Mouse (Mus musculus) embryonic facial prominence, embryonic 15.5 days (tissue): ENCODE measurements around the gene Zfx. TPM values are rescaled to one million over a fixed set of nuclear protein-coding genes. Genes with fewer than 3 reads are reported as not detected.

Source experiments
- ATAC-seq: fragments of 200-750 bp; cut with Nextera tagmentation; 2 replicates; pipeline ENCODE4 v1.8.0; 2017; ENCODE audit warnings: low read depth, moderate TSS enrichment; ENCODE audit not compliant: insufficient number of reproducible peaks, low FRiP score, low TSS enrichment
- H3K27ac ChIP-seq: fragments of 300-500 bp; sonication (generic); replicated peaks from 2 replicates; pipeline ENCODE4 v1.5.1; 2015; ENCODE audit warnings: mild to moderate bottlenecking, inconsistent platforms
- H3K27me3 ChIP-seq: fragments of 300-500 bp; sonication (generic); 2 replicates; pipeline ENCODE4 v1.6.1; 2015; ENCODE audit warnings: inconsistent platforms
- H3K36me3 ChIP-seq: fragments of 300-500 bp; sonication (generic); 2 replicates; pipeline ENCODE4 v1.6.1; 2015; ENCODE audit warnings: mild to moderate bottlenecking, inconsistent platforms
- H3K4me1 ChIP-seq: fragments of 300-500 bp; sonication (generic); 2 replicates; pipeline ENCODE4 v1.6.1; 2015; ENCODE audit warnings: inconsistent platforms
- H3K4me2 ChIP-seq: fragments of 300-500 bp; sonication (generic); replicated peaks from 2 replicates; pipeline ENCODE4 v1.6.1; 2015; ENCODE audit warnings: mild to moderate bottlenecking, inconsistent platforms
- H3K4me3 ChIP-seq: fragments of 300-500 bp; sonication (generic); replicated peaks from 2 replicates; pipeline ENCODE4 v1.5.1; 2015; ENCODE audit warnings: mild to moderate bottlenecking, inconsistent platforms
- H3K9ac ChIP-seq: fragments of 300-500 bp; sonication (generic); 2 replicates; pipeline ENCODE4 v1.6.1; 2015; ENCODE audit warnings: inconsistent platforms
- H3K9me3 ChIP-seq: fragments of 300-500 bp; sonication (generic); replicated peaks from 2 replicates; pipeline ENCODE4 v1.6.1; 2016; ENCODE audit warnings: inconsistent platforms
- WGBS: fragments of 180-500 bp; shearing (Covaris S2); methylation state at CpG from one replicate; pipeline ENCODE4 v1.1.7; 2015; 5-methylcytosine and 5-hydroxymethylcytosine counted together
- polyA plus RNA-seq: library from polyadenylated mRNA; unstranded; fragments of >200 nt; fragmentation: Nextera tagmentation; extraction: Ambion mirVana; gene quantifications from 2 replicates; pipeline ENCODE4 v1.2.1, GENCODE M21; 2015

Gene Zfx
- polyA plus RNA-seq = 28.0 and 33.7 TPM in 2 replicates

DNA sequence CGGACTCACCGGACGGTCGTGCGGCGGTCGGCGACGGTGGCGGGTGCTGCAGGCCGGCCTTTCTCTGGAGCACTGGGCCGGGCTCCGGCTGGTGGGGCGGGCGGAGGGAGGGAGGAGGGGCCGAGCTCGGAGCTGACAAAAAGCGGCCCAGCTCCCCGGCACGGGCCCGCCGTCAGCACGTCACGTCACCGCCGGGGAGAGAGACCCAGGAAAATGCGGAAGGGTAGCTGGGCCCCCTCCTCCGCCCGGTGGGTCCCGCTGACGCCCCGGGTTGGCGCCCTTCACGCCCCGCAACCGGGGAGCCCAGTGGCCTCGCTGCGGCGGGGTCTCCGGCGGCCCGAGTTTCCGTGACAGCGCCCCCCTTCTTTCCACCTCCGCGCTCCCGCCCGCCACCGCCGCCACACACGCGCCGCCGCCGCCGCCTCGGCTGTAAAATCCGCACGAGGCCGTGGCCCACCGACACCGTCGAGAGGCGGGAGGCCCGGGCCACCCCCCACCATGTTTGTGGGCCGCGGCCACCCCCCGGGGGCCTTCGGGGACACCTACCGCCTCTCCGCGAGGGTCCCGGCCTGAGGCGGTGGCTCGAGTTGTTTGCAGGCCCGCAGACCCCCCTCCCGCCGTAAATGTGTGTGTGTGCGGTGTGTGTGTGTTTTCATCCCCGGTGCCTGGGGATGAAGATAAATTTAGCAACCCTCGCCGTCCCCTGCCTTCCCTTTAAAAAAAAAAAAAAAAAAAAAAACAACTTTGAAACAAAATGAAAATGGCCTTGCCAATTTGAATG is at the start of gene Zfx:
TSS of gene Zfx (minus strand) at position 644 of the 781 bp plus-strand sequence.
- Histone ChIP-seq H3K4me3 (peak within 1 kb of the TSS; percentile 56), H3K27me3 (0 out of 2 replicates have a peak, but pooled peaks cover 5% of the 10 kb centered on the region), H3K4me2 (peak within 1 kb of the TSS; percentile 41), H3K36me3 (no peaks in the 10 kb centered on the region), H3K27ac (peak within 1 kb of the TSS; percentile 98), H3K4me1 (no peaks in the 10 kb centered on the region), H3K9ac (peak within 1 kb of the TSS; percentile 71), H3K9me3 (no peaks in the 10 kb centered on the region)
- peak; percentile 85 for ATAC-seq
- 24% methylated on average over 26 of the region's 82 CpGs for WGBS

DNA sequence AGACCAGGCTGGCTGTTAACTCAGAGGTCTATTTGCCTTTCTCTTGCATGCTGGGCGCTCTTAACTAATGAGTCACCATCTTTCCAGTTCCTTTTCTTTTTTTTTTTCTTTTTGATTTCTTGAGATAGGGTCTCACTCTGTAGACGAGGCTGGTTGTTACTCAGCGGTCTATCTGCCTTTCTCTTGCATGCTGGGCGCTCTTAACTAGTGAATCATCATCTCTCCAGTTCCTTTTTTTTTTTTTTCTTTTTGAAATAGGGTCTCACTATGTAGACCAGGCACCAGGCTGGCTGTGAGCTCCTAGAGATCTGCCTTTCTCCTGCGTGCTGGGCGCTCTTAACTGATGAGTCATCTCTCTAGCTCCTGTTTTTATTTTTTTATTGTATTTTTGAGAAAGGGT is 45.8 kb upstream of the Zfx start:
- 79% methylated on average over 6 of the region's 6 CpGs for WGBS
- no peak overlapping the region for H3K9ac ChIP-seq
- H3K4me1 ChIP-seq = no peaks in the 10 kb centered on the region
- H3K36me3 ChIP-seq = no peaks in the 10 kb centered on the region
- H3K27ac ChIP-seq = no peak overlapping the region
- H3K4me2 ChIP-seq = no peak overlapping the region
- peaks cover 16% of the 10 kb centered on the region for H3K27me3 ChIP-seq
- no peak overlapping the region for H3K4me3 ChIP-seq
- no peaks in the 10 kb centered on the region for H3K9me3 ChIP-seq
- no peak for ATAC-seq

DNA sequence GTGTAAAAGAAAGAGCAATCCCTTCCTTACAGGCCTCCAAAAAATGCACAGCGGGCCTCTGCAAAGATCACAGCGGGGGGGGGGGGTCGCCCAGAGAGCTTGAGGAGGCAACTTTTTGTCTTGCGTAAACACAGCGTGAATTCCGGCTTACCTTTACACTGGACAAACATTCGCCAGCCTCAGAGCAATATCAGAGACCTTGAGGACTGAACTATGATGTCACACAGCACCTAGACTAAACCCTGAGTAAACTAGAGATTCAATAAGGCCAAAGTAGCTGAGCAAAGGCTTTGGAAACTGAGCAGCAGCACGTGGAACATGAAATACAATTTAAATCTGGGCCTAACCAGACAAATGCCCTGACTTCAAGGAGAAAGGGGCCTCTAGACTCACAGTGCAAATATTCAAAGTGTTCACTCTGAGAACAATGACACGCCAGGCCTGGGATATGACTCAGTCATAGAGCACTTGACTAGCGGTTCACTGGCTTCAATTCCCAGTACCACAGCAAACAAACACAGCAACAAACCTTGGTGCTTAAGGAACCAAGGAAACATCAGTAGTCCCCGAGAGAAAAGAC is 28.8 kb upstream of the Zfx start:
- no peaks in the 10 kb centered on the region for H3K4me1 ChIP-seq
- no peak overlapping the region for H3K4me3 ChIP-seq
- peaks cover 46% of the 10 kb centered on the region for H3K27me3 ChIP-seq
- no peak for ATAC-seq
- no peak overlapping the region for H3K9ac ChIP-seq
- no peak overlapping the region for H3K4me2 ChIP-seq
- H3K27ac ChIP-seq = no peak overlapping the region
- H3K9me3 ChIP-seq = no peaks in the 10 kb centered on the region
- H3K36me3 ChIP-seq = no peaks in the 10 kb centered on the region
- 40% methylated on average over 11 of the region's 11 CpGs for WGBS

DNA sequence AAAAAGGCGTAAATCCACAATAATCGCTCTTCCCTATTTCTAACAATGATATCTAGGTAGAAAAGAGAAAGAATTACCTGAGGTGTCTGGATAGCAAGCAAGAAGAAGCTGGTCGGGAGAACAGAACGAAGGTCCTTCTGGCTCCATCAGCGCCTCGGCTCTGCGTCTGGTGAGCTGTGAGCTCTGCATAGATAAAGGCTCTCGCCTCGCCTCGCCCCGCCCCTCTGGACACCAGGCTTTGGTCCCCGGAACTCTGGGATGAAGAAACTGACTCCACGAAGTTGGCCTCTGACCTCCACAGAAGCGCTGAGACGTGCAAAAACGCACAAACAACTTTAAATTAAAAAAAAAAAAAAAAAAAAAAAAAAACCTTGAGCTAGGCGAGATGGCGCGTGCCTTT is 27.0 kb upstream of the Zfx start:
- H3K27ac ChIP-seq = no peak overlapping the region
- H3K9ac ChIP-seq = no peak overlapping the region
- H3K4me1 ChIP-seq = no peaks in the 10 kb centered on the region
- no peak for ATAC-seq
- H3K36me3 ChIP-seq = no peaks in the 10 kb centered on the region
- H3K4me2 ChIP-seq = no peak overlapping the region
- H3K9me3 ChIP-seq = no peaks in the 10 kb centered on the region
- no peak overlapping the region for H3K4me3 ChIP-seq
- WGBS = 78% methylated on average over 19 of the region's 19 CpGs
- H3K27me3 ChIP-seq = peaks cover 48% of the 10 kb centered on the region

DNA sequence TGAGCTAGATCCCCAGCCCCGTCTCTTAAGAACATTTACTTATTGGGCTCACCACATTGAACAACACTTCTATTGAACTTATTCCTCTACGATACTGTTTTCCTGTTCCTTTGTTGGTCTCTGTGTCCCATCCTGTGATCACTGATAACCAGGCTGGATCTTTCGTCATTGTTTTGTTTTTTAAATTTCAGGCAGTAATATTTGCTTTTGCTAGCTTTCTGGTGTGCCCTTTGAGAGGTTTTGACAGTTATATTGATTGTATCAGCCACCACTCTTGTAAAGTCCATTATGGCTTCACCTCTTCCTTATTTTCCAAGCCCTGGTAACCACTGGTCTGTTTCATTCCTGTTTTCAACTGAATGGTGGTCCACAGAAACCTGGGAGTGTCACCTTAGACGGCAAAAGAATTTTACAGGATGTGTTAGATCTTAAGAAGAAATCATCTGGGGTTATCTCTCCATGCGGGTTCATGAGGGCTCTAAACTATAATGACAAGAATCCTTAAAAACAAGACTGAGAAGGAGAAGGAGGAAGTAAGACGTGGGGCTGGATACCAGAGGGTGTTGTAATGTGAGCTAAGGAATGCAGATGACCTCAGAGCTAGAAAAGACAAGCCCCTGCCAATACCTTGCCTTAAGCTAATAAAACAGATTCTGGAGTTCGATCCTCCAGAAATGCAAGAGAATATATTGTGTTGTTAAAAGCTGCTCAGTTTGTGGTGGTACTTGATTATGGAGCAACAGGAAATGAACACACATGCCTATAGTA is 18.7 kb upstream of the Zfx start:
- 64% methylated on average over 7 of the region's 7 CpGs for WGBS
- Histone ChIP-seq H3K4me1 (no peaks in the 10 kb centered on the region), H3K4me2 (no peak overlapping the region), H3K27me3 (peaks cover 28% of the 10 kb centered on the region), H3K4me3 (no peak overlapping the region), H3K9ac (no peak overlapping the region), H3K36me3 (no peaks in the 10 kb centered on the region), H3K9me3 (no peaks in the 10 kb centered on the region), H3K27ac (no peak overlapping the region)
- no peak for ATAC-seq

DNA sequence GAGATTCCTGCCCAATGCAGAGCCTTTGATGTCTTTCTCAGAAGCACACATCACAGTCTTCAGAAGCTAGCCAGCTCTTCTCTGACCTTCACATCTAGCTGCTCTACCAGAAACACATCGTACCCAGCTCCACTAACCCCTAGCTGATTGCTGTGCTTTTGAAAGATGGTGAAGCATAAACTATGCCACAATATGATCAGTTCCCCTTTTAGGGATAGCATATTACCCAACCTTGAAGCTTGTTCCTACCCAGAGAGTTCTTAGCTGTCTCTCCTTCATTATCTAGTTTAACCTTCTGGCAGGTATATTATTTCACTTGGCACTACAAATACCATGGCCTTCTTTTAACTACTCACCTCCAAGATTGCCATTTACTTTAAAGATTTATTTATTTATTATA is 16.6 kb upstream of the Zfx start:
- Histone ChIP-seq H3K36me3 (no peaks in the 10 kb centered on the region), H3K4me2 (no peak overlapping the region), H3K4me1 (no peaks in the 10 kb centered on the region), H3K4me3 (no peak overlapping the region), H3K27me3 (peaks cover 34% of the 10 kb centered on the region), H3K27ac (no peak overlapping the region), H3K9ac (no peak overlapping the region), H3K9me3 (no peaks in the 10 kb centered on the region)
- WGBS = 96% methylated on average over 1 of the region's 1 CpGs
- no peak for ATAC-seq

DNA sequence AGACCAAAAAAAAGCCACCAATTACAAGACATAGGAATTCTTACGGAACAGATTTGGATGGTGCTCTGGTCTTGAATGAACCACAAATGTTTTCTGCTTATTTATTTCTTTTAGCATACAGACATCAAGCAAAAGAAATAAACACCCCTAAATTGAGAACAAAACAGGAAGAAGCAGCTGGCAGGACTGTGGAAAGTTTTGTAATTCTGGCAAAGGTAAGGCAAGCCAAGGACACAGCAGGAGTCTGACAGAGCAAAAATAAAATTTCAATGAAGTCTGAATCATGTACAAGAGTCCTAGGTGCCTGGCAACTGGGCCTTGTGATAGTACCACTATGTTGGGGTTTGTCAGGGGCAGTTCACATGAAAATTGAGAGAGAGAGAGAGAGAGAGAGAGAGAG is 14.8 kb upstream of the Zfx start:
- Histone ChIP-seq H3K4me3 (no peak overlapping the region), H3K9me3 (no peaks in the 10 kb centered on the region), H3K27me3 (peaks cover 27% of the 10 kb centered on the region), H3K27ac (no peak overlapping the region), H3K4me2 (no peak overlapping the region), H3K4me1 (no peaks in the 10 kb centered on the region), H3K9ac (no peak overlapping the region), H3K36me3 (no peaks in the 10 kb centered on the region)
- WGBS = 77% methylated on average over 1 of the region's 1 CpGs
- ATAC-seq = no peak

DNA sequence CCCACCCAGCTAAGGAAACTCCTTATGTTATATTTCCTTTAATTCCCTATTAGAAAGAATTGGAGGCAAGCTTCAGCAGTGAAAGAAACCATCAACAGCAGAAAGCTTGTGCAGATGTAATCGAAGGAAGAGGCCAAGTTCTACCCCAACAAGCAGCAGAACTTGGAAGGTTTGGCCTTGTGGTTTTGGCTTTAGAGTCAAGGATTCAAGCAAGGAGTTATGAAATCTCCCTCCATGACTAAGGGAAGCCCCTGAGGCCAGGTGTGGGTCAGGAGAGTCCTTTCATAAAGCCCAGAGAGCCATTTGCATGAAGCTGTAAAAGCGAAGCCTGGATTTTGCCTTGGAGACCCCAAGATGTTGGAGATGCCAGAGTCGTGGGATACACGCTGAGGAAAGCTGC is 11.6 kb upstream of the Zfx start:
- H3K9ac ChIP-seq = no peak overlapping the region
- ATAC-seq = no peak
- H3K4me2 ChIP-seq = no peak overlapping the region
- no peak overlapping the region for H3K27ac ChIP-seq
- no peaks in the 10 kb centered on the region for H3K9me3 ChIP-seq
- no peaks in the 10 kb centered on the region for H3K36me3 ChIP-seq
- 71% methylated on average over 4 of the region's 4 CpGs for WGBS
- H3K4me3 ChIP-seq = no peak overlapping the region
- H3K4me1 ChIP-seq = no peaks in the 10 kb centered on the region
- H3K27me3 ChIP-seq = peaks cover 15% of the 10 kb centered on the region

DNA sequence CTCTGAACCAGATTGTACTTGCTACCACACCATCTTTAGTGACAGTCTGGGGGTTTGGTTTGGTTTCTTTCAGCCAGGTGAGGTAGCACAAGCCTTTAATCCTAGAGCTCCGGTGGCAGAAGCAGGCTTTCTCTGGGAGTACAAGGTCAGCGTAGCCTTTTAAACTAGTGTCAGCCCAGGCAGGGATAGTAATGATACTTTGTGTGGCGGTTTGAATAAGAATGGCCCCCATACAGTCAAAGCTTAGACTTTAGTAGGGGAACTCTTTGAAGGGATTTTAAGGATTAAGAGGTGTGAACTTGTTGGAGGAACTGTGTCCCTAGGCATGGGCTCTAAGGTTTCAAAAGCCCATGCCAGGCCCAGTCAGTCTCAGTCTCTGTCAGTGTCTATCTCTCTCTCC is 10.0 kb upstream of the Zfx start:
- no peak for ATAC-seq
- Histone ChIP-seq H3K27me3 (peaks cover 15% of the 10 kb centered on the region), H3K4me3 (no peak overlapping the region), H3K36me3 (no peaks in the 10 kb centered on the region), H3K9ac (no peak overlapping the region), H3K4me2 (no peak overlapping the region), H3K27ac (no peak overlapping the region), H3K9me3 (no peaks in the 10 kb centered on the region), H3K4me1 (no peaks in the 10 kb centered on the region)
- 58% methylated on average over 3 of the region's 3 CpGs for WGBS

DNA sequence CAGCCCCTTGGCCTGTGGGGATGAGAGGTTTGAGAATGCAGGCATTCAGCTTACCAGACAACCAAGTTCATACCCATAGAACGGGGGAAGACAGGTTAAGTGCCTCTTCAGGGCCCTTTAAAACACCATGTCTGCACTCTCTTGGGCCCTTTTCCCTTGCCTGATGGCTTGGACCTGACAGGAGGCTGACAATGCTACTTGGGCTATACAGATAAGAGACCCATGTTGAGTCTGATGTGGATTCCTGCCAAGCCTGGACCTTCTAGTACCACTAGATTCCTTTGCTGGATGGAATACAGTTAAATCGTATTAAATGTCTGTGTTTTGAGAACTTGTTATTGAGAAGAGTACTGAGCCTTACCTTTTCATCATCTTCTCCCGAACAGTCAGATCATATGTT is 8.7 kb upstream of the Zfx start:
- 64% methylated on average over 3 of the region's 3 CpGs for WGBS
- no peak overlapping the region for H3K4me2 ChIP-seq
- no peaks in the 10 kb centered on the region for H3K36me3 ChIP-seq
- no peak overlapping the region for H3K4me3 ChIP-seq
- no peak overlapping the region for H3K27ac ChIP-seq
- no peak overlapping the region for H3K9ac ChIP-seq
- no peak for ATAC-seq
- peaks cover 15% of the 10 kb centered on the region for H3K27me3 ChIP-seq
- no peaks in the 10 kb centered on the region for H3K4me1 ChIP-seq
- no peaks in the 10 kb centered on the region for H3K9me3 ChIP-seq

DNA sequence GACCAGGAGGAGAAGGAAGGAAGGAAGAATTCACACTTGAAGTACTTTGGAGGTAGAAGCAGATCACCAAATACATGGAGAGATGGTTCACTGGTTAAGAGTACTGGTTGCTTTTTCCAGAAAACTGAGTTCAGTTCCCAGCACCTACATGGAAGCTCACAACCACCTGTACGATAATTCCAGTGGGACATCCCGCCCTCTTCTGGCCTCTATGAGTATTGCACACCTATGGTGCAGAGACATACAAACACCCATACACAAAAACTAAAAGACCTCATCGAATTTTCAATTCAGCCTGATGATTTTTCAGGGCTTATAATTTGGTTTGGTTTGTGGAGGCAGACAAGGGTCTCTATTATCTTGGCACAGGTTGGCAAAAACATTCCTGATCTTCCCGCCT is 6.2 kb upstream of the Zfx start:
- H3K36me3 ChIP-seq = no peaks in the 10 kb centered on the region
- no peak overlapping the region for H3K4me3 ChIP-seq
- no peak overlapping the region for H3K27ac ChIP-seq
- no peak overlapping the region for H3K9ac ChIP-seq
- no peaks in the 10 kb centered on the region for H3K4me1 ChIP-seq
- ATAC-seq = no peak
- H3K4me2 ChIP-seq = no peak overlapping the region
- WGBS = 78% methylated on average over 4 of the region's 4 CpGs
- peaks cover 5% of the 10 kb centered on the region for H3K27me3 ChIP-seq
- no peaks in the 10 kb centered on the region for H3K9me3 ChIP-seq
